Mouse (Mus musculus) stomach, embryonic 15.5 days (tissue): Measurements from ENCODE around the gene Pstpip1. TPM values are rescaled to one million over a fixed set of nuclear protein-coding genes. Genes with fewer than 3 reads are reported as not detected.

ENCODE experiments used
- ATAC-seq: fragments of 200-750 bp; cut with Nextera tagmentation; 2 replicates; pipeline ENCODE4 v1.8.0; 2017; ENCODE audit warnings: low read depth, moderate number of reproducible peaks, moderate TSS enrichment; ENCODE audit not compliant: insufficient read depth, low FRiP score
- H3K27ac ChIP-seq: fragments of 300-500 bp; sonication (generic); 2 replicates; pipeline ENCODE4 v1.5.1; 2015; ENCODE audit warnings: mild to moderate bottlenecking, inconsistent platforms
- H3K27me3 ChIP-seq: fragments of 300-500 bp; sonication (generic); replicated peaks from 2 replicates; pipeline ENCODE4 v1.6.1; 2015; ENCODE audit warnings: inconsistent platforms
- H3K36me3 ChIP-seq: fragments of 300-500 bp; sonication (generic); 2 replicates; pipeline ENCODE4 v1.6.1; 2015; ENCODE audit warnings: inconsistent platforms
- H3K4me1 ChIP-seq: fragments of 300-500 bp; sonication (generic); 2 replicates; pipeline ENCODE4 v1.6.1; 2015; ENCODE audit warnings: inconsistent platforms
- H3K4me2 ChIP-seq: fragments of 300-500 bp; sonication (generic); 2 replicates; pipeline ENCODE4 v1.6.1; 2015; ENCODE audit warnings: mild to moderate bottlenecking, inconsistent platforms
- H3K4me3 ChIP-seq: fragments of 300-500 bp; sonication (generic); replicated peaks from 2 replicates; pipeline ENCODE4 v1.5.1; 2015; ENCODE audit warnings: inconsistent platforms
- H3K9ac ChIP-seq: fragments of 300-500 bp; sonication (generic); 2 replicates; pipeline ENCODE4 v1.6.1; 2015; ENCODE audit warnings: inconsistent platforms
- H3K9me3 ChIP-seq: fragments of 300-500 bp; sonication (generic); 2 replicates; pipeline ENCODE4 v1.6.1; 2016; ENCODE audit warnings: inconsistent platforms
- WGBS: fragments of 180-500 bp; shearing (Covaris S2); methylation state at CpG from one replicate; pipeline ENCODE4 v1.1.7; 2015; 5-methylcytosine and 5-hydroxymethylcytosine counted together
- polyA plus RNA-seq: library from polyadenylated mRNA; unstranded; fragments of >200 nt; fragmentation: Nextera tagmentation; extraction: Ambion mirVana; gene quantifications from 2 replicates; pipeline ENCODE4 v1.2.1, GENCODE M21; 2015

The Pstpip1 gene
- 2.2 and 2.4 TPM in 2 replicates for polyA plus RNA-seq

GRCm38 (mm10) chr9:56089778-56090520 is at the start of gene Pstpip1:
TSS of gene Pstpip1 (plus strand) at chr9:56089962.
- no peaks in the 10 kb centered on the region for H3K27me3 ChIP-seq
- H3K4me3 ChIP-seq: peak within 1 kb of the TSS; percentile 20
- H3K4me1 ChIP-seq: peaks cover 12% of the 10 kb centered on the region
- peak within 1 kb of the TSS; percentile 44 for H3K4me2 ChIP-seq
- WGBS: 16% methylated on average over 22 of the region's 22 CpGs
- H3K9ac ChIP-seq: no peak within 1 kb of the TSS
- no peaks in the 10 kb centered on the region for H3K9me3 ChIP-seq
- no peaks in the 10 kb centered on the region for H3K36me3 ChIP-seq
- H3K27ac ChIP-seq: peak within 1 kb of the TSS; percentile 67
- peak; percentile 79; the same call in 1 of the 2 replicates for ATAC-seq

- no peaks in the 10 kb centered on the region for H3K36me3 ChIP-seq
- H3K9ac ChIP-seq: peak within 1 kb of the TSS; percentile 87
- peak within 1 kb of the TSS; percentile 76 for H3K4me3 ChIP-seq
- no peaks in the 10 kb centered on the region for H3K9me3 ChIP-seq
- H3K4me2 ChIP-seq: peak within 1 kb of the TSS; percentile 65
- H3K4me1 ChIP-seq: peaks cover 7% of the 10 kb centered on the region; the same call in 1 of the 2 replicates
- under 1% methylated on average over 48 of the region's 49 CpGs for WGBS
- ATAC-seq: peak; percentile 100
- H3K27me3 ChIP-seq: no peaks in the 10 kb centered on the region
- H3K27ac ChIP-seq: peak within 1 kb of the TSS; percentile 96
Measured at GRCm38 (mm10) chr9:56041372-56042180, 48.2 kb upstream of the Pstpip1 start, which contains the start of gene Rcn2. TSS of gene Rcn2 (plus strand) at chr9:56041845.

GRCm38 (mm10) chr9:56042181-56042621 is 47.6 kb upstream of the Pstpip1 start:
- under 1% methylated on average over 16 of the region's 16 CpGs for WGBS
- Histone ChIP-seq H3K9me3 (no peaks in the 10 kb centered on the region), H3K27me3 (no peaks in the 10 kb centered on the region), H3K9ac (peak overlapping the region; percentile 87), H3K4me1 (peaks cover 7% of the 10 kb centered on the region; the same call in 1 of the 2 replicates), H3K4me2 (peak overlapping the region; percentile 65), H3K4me3 (peak overlapping the region; percentile 76), H3K27ac (peak overlapping the region; percentile 96), H3K36me3 (no peaks in the 10 kb centered on the region)
- ATAC-seq: no peak

- WGBS: 81% methylated on average over 3 of the region's 3 CpGs
- peaks cover 13% of the 10 kb centered on the region for H3K36me3 ChIP-seq
Measured at GRCm38 (mm10) chr9:56053796-56054195, 36.0 kb upstream of the Pstpip1 start.

GRCm38 (mm10) chr9:56056147-56056546 is 33.6 kb upstream of the Pstpip1 start:
- Histone ChIP-seq H3K4me1 (no peaks in the 10 kb centered on the region), H3K9ac (no peak overlapping the region), H3K4me2 (no peak overlapping the region), H3K4me3 (no peak overlapping the region), H3K27ac (no peak overlapping the region), H3K27me3 (no peaks in the 10 kb centered on the region), H3K36me3 (peaks cover 26% of the 10 kb centered on the region), H3K9me3 (no peaks in the 10 kb centered on the region)
- WGBS: 90% methylated on average over 6 of the region's 6 CpGs
- ATAC-seq: no peak

More at GRCm38 (mm10) chr9:56053796-56054195, 36.0 kb upstream of the Pstpip1 start:
- Histone ChIP-seq H3K4me3 (no peak overlapping the region), H3K4me2 (no peak overlapping the region), H3K9ac (no peak overlapping the region), H3K4me1 (no peaks in the 10 kb centered on the region), H3K9me3 (no peaks in the 10 kb centered on the region), H3K27ac (no peak overlapping the region), H3K27me3 (no peaks in the 10 kb centered on the region)
- no peak for ATAC-seq

- 94% methylated on average over 5 of the region's 5 CpGs for WGBS
- no peak overlapping the region for H3K4me3 ChIP-seq
- ATAC-seq: no peak
- H3K27me3 ChIP-seq: no peaks in the 10 kb centered on the region
- no peaks in the 10 kb centered on the region for H3K4me1 ChIP-seq
- no peak overlapping the region for H3K4me2 ChIP-seq
- peaks cover 21% of the 10 kb centered on the region for H3K36me3 ChIP-seq
- no peak overlapping the region for H3K9ac ChIP-seq
- no peaks in the 10 kb centered on the region for H3K9me3 ChIP-seq
- H3K27ac ChIP-seq: no peak overlapping the region
Measured at GRCm38 (mm10) chr9:56062336-56062735, 27.4 kb upstream of the Pstpip1 start.

GRCm38 (mm10) chr9:56065011-56065410 is 24.8 kb upstream of the Pstpip1 start:
- Histone ChIP-seq H3K4me1 (no peaks in the 10 kb centered on the region), H3K36me3 (peaks cover 15% of the 10 kb centered on the region; the same call in 1 of the 2 replicates), H3K9me3 (no peaks in the 10 kb centered on the region), H3K4me2 (no peak overlapping the region), H3K4me3 (no peak overlapping the region), H3K27me3 (no peaks in the 10 kb centered on the region), H3K9ac (no peak overlapping the region), H3K27ac (no peak overlapping the region)
- no peak for ATAC-seq
- 56% methylated on average over 3 of the region's 3 CpGs for WGBS

GRCm38 (mm10) chr9:56067964-56068363 is 21.8 kb upstream of the Pstpip1 start:
- Histone ChIP-seq H3K4me1 (no peaks in the 10 kb centered on the region), H3K36me3 (peaks cover 8% of the 10 kb centered on the region; the same call in 1 of the 2 replicates), H3K4me3 (no peak overlapping the region), H3K4me2 (no peak overlapping the region), H3K9ac (no peak overlapping the region), H3K27me3 (no peaks in the 10 kb centered on the region), H3K9me3 (no peaks in the 10 kb centered on the region), H3K27ac (no peak overlapping the region)
- ATAC-seq: no peak
- 83% methylated on average over 4 of the region's 4 CpGs for WGBS

GRCm38 (mm10) chr9:56068630-56069029 is 21.1 kb upstream of the Pstpip1 start:
- WGBS: 85% methylated on average over 1 of the region's 1 CpGs
- H3K4me2 ChIP-seq: no peak overlapping the region
- H3K9ac ChIP-seq: no peak overlapping the region
- H3K27me3 ChIP-seq: no peaks in the 10 kb centered on the region
- H3K4me3 ChIP-seq: no peak overlapping the region
- H3K9me3 ChIP-seq: no peaks in the 10 kb centered on the region
- H3K36me3 ChIP-seq: peaks cover 8% of the 10 kb centered on the region; the same call in 1 of the 2 replicates
- no peak for ATAC-seq
- no peaks in the 10 kb centered on the region for H3K4me1 ChIP-seq
- no peak overlapping the region for H3K27ac ChIP-seq

GRCm38 (mm10) chr9:56072861-56073260 is 16.9 kb upstream of the Pstpip1 start:
- Histone ChIP-seq H3K4me1 (peaks cover 16% of the 10 kb centered on the region), H3K4me3 (no peak overlapping the region), H3K36me3 (0 out of 2 replicates have a peak, but pooled peaks cover 8% of the 10 kb centered on the region), H3K4me2 (no peak overlapping the region), H3K9me3 (no peaks in the 10 kb centered on the region), H3K27me3 (no peaks in the 10 kb centered on the region), H3K27ac (no peak overlapping the region), H3K9ac (no peak overlapping the region)
- WGBS: 59% methylated on average over 2 of the region's 2 CpGs
- ATAC-seq: no peak

- Histone ChIP-seq H3K4me2 (no peak overlapping the region), H3K27ac (no peak overlapping the region), H3K9ac (no peak overlapping the region), H3K4me3 (no peak overlapping the region), H3K4me1 (peaks cover 16% of the 10 kb centered on the region), H3K36me3 (no peaks in the 10 kb centered on the region), H3K27me3 (no peaks in the 10 kb centered on the region), H3K9me3 (no peaks in the 10 kb centered on the region)
- 80% methylated on average over 12 of the region's 12 CpGs for WGBS
- no peak for ATAC-seq
Measured at GRCm38 (mm10) chr9:56074863-56075262, 14.9 kb upstream of the Pstpip1 start.

GRCm38 (mm10) chr9:56075264-56075663 is 14.5 kb upstream of the Pstpip1 start:
- 2% methylated on average over 4 of the region's 4 CpGs for WGBS
- Histone ChIP-seq H3K4me3 (no peak overlapping the region), H3K27ac (peak overlapping the region; percentile 78), H3K27me3 (no peaks in the 10 kb centered on the region), H3K9ac (no peak overlapping the region), H3K36me3 (no peaks in the 10 kb centered on the region), H3K4me2 (no peak overlapping the region), H3K4me1 (peaks cover 16% of the 10 kb centered on the region), H3K9me3 (no peaks in the 10 kb centered on the region)
- peak; percentile 57; the same call in 1 of the 2 replicates for ATAC-seq
